Mouse (Mus musculus) myocyte (in vitro differentiated cells): ENCODE measurements at regions not wholly inside any gene's neighbourhood (a gene's known extent, or its start where the extent isn't known, plus 50 kb on each side); places are given as distances from the start of the nearest gene placed in this dataset.
"Not testable (repeated sequence)": the region's sequence is repeated elsewhere in the genome, so short reads cannot be mapped to it uniquely, and the experiment has no call there.

Experiments
- E2F4 ChIP-seq: IDR thresholded peaks from one replicate; pipeline ENCODE4 v1.6.1; 2011; ENCODE audit warnings: mild to moderate bottlenecking, control low read depth, moderate library complexity; ENCODE audit not compliant: insufficient read depth
- MAX ChIP-seq: IDR thresholded peaks from one replicate; pipeline ENCODE4 v1.6.1; 2011; ENCODE audit warnings: low read depth, mild to moderate bottlenecking, control low read depth
- MYOD1 ChIP-seq, 3 experiments: IDR thresholded peaks; one replicate each; pipeline ENCODE4 v1.6.1; 2011; ENCODE audit warnings: control low read depth in 2 of 3, low read depth in 2 of 3, mild to moderate bottlenecking in 2 of 3, moderate library complexity in 1 of 3; ENCODE audit not compliant: insufficient read length in 2 of 3, control insufficient read depth in 1 of 3
- POLR2A ChIP-seq: IDR thresholded peaks from one replicate; pipeline ENCODE4 v1.6.1; 2011; ENCODE audit warnings: low read depth, mild to moderate bottlenecking, control low read depth, moderate library complexity; ENCODE audit not compliant: insufficient read length
- POLR2AphosphoS2 ChIP-seq: IDR thresholded peaks from one replicate; pipeline ENCODE4 v1.6.1; 2011; ENCODE audit warnings: low read depth, control low read depth; ENCODE audit not compliant: insufficient read length
- SRF ChIP-seq: IDR thresholded peaks from one replicate; pipeline ENCODE4 v1.6.1; 2011; ENCODE audit warnings: low read depth; ENCODE audit not compliant: control insufficient read depth, insufficient read length
- TCF12 ChIP-seq: IDR thresholded peaks from one replicate; pipeline ENCODE4 v1.6.1; 2011; ENCODE audit warnings: mild to moderate bottlenecking, control low read depth; ENCODE audit not compliant: poor library complexity, insufficient read depth, severe bottlenecking
- TCF3 ChIP-seq: IDR thresholded peaks from one replicate; pipeline ENCODE4 v1.6.1; 2011; ENCODE audit warnings: low read depth, control low read depth; ENCODE audit not compliant: insufficient read length
- USF1 ChIP-seq: IDR thresholded peaks from one replicate; pipeline ENCODE4 v1.6.1; 2011; ENCODE audit warnings: low read depth, mild to moderate bottlenecking, control low read depth, moderate library complexity

- TF ChIP-seq SRF; POLR2A; TCF3; TCF12; MAX; MYOD1 (IDR thresholded peaks at IDR 0.05; ENCODE audit: control insufficient read depth in 1 of 3, insufficient read length in 2 of 3, low read depth in 2 of 3); POLR2AphosphoS2; E2F4; USF1: not testable (repeated sequence)
Measured at GRCm38 (mm10) chr14:52810275-52811127, 315.0 kb upstream of the Olfr1507 start.
